27 mouse cellular contexts compared by ENCODE assay signal in genomic region chrX:102383151-102383550, GRCm38 (mm10).
DNase-seq lines count a peak whose midpoint lies in the region; TF ChIP-seq lines count a peak whose summit lies in the region.
"Had no signal": no experiment of that assay in that cellular context is flagged by ENCODE, and none has a peak within 500 bp of the region (broad histone marks: within the 10 kb centered on the region; RNA-seq: fewer than 3 reads in every experiment).

No protein-coding gene starts in this region.

- H3K27ac ChIP-seq in embryonic fibroblast, embryonic 13.5 days (ENCODE audit: insufficient read depth, low read length) = peak overlapping the region; percentile 61; the same call in 1 of the 2 replicates
- H3K27ac ChIP-seq: embryonic facial prominence, embryonic 10.5 days; embryonic facial prominence, embryonic 15.5 days; hindbrain, embryonic 10.5 days; limb, embryonic 10.5 days; limb, embryonic 15.5 days; liver, embryonic 13.5 days; midbrain, embryonic 12.5 days; neural tube, embryonic 13.5 days had no signal

- no peak for TF ChIP-seq CTCF in embryonic fibroblast, embryonic 13.5 days (IDR thresholded peaks at IDR 0.05; ENCODE audit: borderline replicate concordance, insufficient read depth, low read length)

- TF ChIP-seq POLR2A in embryonic fibroblast, embryonic 13.5 days (IDR thresholded peaks at IDR 0.05; ENCODE audit: low read depth, low read length) = no peak

- DNase-seq in adrenal gland, adult (ENCODE audit: inconsistent age in 2 of 2, low spot score in 1 of 2) = peak; percentile 65 to 76
- DNase-seq in adrenal gland, postnatal 4 days (ENCODE audit: low spot score in 2 of 2) = no peak
- DNase-seq in MN1 (ENCODE audit: low spot score) = peak; percentile 22
- DNase-seq in adrenal gland, postnatal 10 days = peak; percentile 19
- DNase-seq in cerebellum, postnatal 10 days = no peak
- DNase-seq in ovary, postnatal 14 days (ENCODE audit: low spot score) = no peak
- DNase-seq in spleen, postnatal 4 days (ENCODE audit: low spot score in 2 of 2) = no peak
- DNase-seq: cerebellum, adult 2 months; cerebellum, postnatal 25 days; gastrocnemius, postnatal 10 days; heart, postnatal 14 days; kidney, adult 18-20 months; kidney, postnatal 4 days; liver, embryonic 13.5 days; lung, adult 18-20 months; lung, postnatal 4 days; right cerebral cortex, postnatal 14 days; thymus, postnatal 14 days had no signal

- no peak overlapping the region for H3K4me3 ChIP-seq in embryonic fibroblast, embryonic 13.5 days (ENCODE audit: insufficient read depth, low read length)
- H3K4me3 ChIP-seq: embryonic facial prominence, embryonic 10.5 days; embryonic facial prominence, embryonic 15.5 days; hindbrain, embryonic 10.5 days; limb, embryonic 10.5 days; limb, embryonic 15.5 days; liver, embryonic 13.5 days; megakaryocyte, embryonic 14.5 days; midbrain, embryonic 12.5 days; neural tube, embryonic 13.5 days had no signal

- H3K4me1 ChIP-seq in embryonic fibroblast, embryonic 13.5 days (ENCODE audit: control insufficient read depth, insufficient read depth, low read length) = peaks cover 4% of the 10 kb centered on the region
- H3K4me1 ChIP-seq: embryonic facial prominence, embryonic 10.5 days; embryonic facial prominence, embryonic 15.5 days; hindbrain, embryonic 10.5 days; limb, embryonic 15.5 days; liver, embryonic 13.5 days; midbrain, embryonic 12.5 days; neural tube, embryonic 13.5 days had no signal

Comparison
In these comparisons a context has a peak if more than half of its experiments do, and no peak if none do; other contexts are left out.
1. DNase-seq: peak in adrenal gland, adult (2 of 2), MN1 (single experiment) and adrenal gland, postnatal 10 days (single experiment); none in adrenal gland, postnatal 4 days (0 of 2), cerebellum, postnatal 10 days (0 of 2), ovary, postnatal 14 days (single experiment) and spleen, postnatal 4 days (0 of 2).